Mouse (Mus musculus) small intestine, adult 2 months (tissue): ENCODE measurements around the gene Ndufv2. TPM values are rescaled to one million over a fixed set of nuclear protein-coding genes. Genes with fewer than 3 reads are reported as not detected.

Experiments
- H3K27ac ChIP-seq: fragments of 200-500 bp; 2 replicates; pipeline ENCODE4 v1.5.1; 2012; ENCODE audit warnings: low read depth, low read length, control low read depth, inconsistent platforms; ENCODE audit not compliant: insufficient read depth
- H3K27me3 ChIP-seq: fragments of 200-500 bp; 2 replicates; pipeline ENCODE4 v1.6.1; 2012; ENCODE audit warnings: mild to moderate bottlenecking, moderate library complexity, low read length, inconsistent platforms; ENCODE audit not compliant: control insufficient read depth, insufficient read depth
- H3K36me3 ChIP-seq: fragments of 200-500 bp; 2 replicates; pipeline ENCODE4 v1.6.1; 2012; ENCODE audit warnings: mild to moderate bottlenecking, low read length, control low read depth, inconsistent platforms; ENCODE audit not compliant: control insufficient read depth, insufficient read depth
- H3K4me1 ChIP-seq: fragments of 200-500 bp; 2 replicates; pipeline ENCODE4 v1.6.1; 2012; ENCODE audit warnings: low read length, inconsistent platforms, mixed read lengths; ENCODE audit not compliant: control insufficient read depth, insufficient read depth, insufficient read length
- H3K4me3 ChIP-seq: fragments of 200-500 bp; 2 replicates; pipeline ENCODE4 v1.5.1; 2012; ENCODE audit warnings: low read depth, mild to moderate bottlenecking, control low read depth, inconsistent platforms, low read length, moderate library complexity
- CTCF ChIP-seq: fragments of 200-500 bp; IDR thresholded peaks from 2 replicates; pipeline ENCODE4 v1.5.1; 2012; ENCODE audit warnings: low read depth, mild to moderate bottlenecking, control low read depth, inconsistent platforms, low read length, moderate library complexity, mixed read lengths; ENCODE audit not compliant: insufficient replicate concordance, insufficient read length; ENCODE audit errors: extremely low read depth
- POLR2A ChIP-seq: fragments of 200-500 bp; IDR thresholded peaks from 2 replicates; pipeline ENCODE4 v1.6.1; 2012; ENCODE audit warnings: low read depth, mild to moderate bottlenecking, control low read depth, inconsistent platforms, low read length, moderate library complexity
- WGBS: fragments of 180-500 bp; shearing (Covaris S2); methylation state at CpG from one replicate; pipeline ENCODE4 v1.1.7; 2018; 5-methylcytosine and 5-hydroxymethylcytosine counted together
- polyA plus RNA-seq: library from polyadenylated mRNA; depleted of rRNA; stranded (reverse); fragments of >200 nt; gene quantifications from 2 replicates; pipeline ENCODE4 v1.2.3, GENCODE M21; 2012; rRNA removed

Gene Ndufv2
- polyA plus RNA-seq, 1 experiment, result 28.7 TPM

DNA sequence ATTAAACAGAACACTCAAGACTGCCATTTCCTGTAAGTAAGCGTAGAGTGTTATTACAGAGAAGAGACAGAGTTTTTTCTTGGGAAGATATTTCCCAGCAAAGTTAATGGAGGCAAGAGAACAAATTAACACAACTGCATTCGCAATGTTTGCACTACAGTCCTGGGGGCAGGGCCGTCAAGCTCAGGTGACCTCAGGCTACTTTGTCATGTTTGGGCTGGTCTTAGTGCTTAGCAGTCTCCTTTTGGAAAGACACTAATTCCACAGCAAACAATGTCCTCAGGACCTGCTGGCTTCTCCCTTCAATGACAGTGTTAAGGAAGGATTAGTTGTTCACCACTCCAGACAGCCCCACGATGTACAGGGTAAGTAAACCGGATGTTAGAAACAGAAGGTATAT, 60.3 kb downstream of the Ndufv2 start:
- Histone ChIP-seq H3K27ac (no peak overlapping the region), H3K27me3 (no peaks in the 10 kb centered on the region), H3K36me3 (peaks cover 18% of the 10 kb centered on the region), H3K4me1 (no peaks in the 10 kb centered on the region), H3K4me3 (no peak overlapping the region)
- no peak for TF ChIP-seq POLR2A
- TF ChIP-seq CTCF, result no peak
- WGBS, result 79% methylated on average over 5 of the region's 5 CpGs

DNA sequence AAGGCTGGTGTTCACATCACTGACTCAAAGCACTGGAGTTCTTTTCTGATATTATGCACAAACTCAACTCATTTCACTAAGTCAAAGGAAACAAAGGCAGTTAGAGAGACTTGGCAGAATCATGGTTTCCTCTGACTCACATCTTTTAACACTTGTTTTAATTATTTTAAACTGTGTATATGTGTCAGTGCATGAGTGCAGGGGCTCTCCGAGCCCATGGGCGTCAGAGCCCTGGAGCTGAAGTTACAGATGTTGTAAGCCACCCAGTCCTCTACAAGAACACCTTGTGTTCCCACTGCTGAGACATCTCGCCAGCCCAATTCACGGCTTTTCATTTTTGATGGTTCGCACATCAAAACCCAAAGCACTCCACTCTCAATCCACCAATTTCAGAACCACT, 68.1 kb downstream of the Ndufv2 start:
- H3K27me3 ChIP-seq, result no peaks in the 10 kb centered on the region
- no peak overlapping the region for H3K4me3 ChIP-seq
- H3K27ac ChIP-seq, result no peak overlapping the region
- TF ChIP-seq CTCF, result no peak
- no peak for TF ChIP-seq POLR2A
- 94% methylated on average over 5 of the region's 5 CpGs for WGBS
- H3K36me3 ChIP-seq, result peaks cover 24% of the 10 kb centered on the region
- H3K4me1 ChIP-seq, result no peaks in the 10 kb centered on the region

DNA sequence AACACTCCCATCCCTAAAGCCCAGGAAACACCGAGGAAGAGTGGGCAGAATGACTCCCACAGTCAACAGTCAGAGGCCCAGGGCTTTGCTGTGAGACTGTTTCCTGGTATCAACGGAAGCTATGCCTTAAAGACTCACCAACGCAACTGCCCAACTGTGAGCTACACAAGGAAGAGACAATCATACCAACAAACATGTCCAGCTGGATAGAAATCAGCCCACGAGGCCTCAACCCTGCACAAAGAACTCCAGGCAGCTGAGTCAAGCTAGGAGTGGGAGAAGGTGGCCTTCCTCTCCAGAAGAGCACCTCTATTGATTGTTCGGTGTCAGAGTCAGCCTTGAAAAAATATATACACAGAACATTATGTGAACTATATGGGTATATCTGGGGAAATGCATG, 69.4 kb downstream of the Ndufv2 start:
- Histone ChIP-seq H3K4me3 (no peak overlapping the region), H3K27ac (no peak overlapping the region), H3K36me3 (peaks cover 28% of the 10 kb centered on the region), H3K4me1 (no peaks in the 10 kb centered on the region), H3K27me3 (no peaks in the 10 kb centered on the region)
- TF ChIP-seq POLR2A (no peak), CTCF (no peak)
- 82% methylated on average over 5 of the region's 5 CpGs for WGBS

Other genes with a start within 250 kb of the Ndufv2 start
- gene Ralbp1, start 215.8 kb downstream of the Ndufv2 start, polyA plus RNA-seq, result 17.5 and 34.1 TPM in 2 replicates
- 14.4 and 21.0 TPM in 2 replicates for gene Twsg1, start 150.3 kb downstream of the Ndufv2 start, polyA plus RNA-seq
- 0.91 and 2.0 TPM in 2 replicates for gene Ankrd12, start 24.5 kb downstream of the Ndufv2 start, polyA plus RNA-seq
- gene Washc1, start 10.0 kb upstream of the Ndufv2 start, polyA plus RNA-seq, result 11.6 and 32.3 TPM in 2 replicates
- gene Ddx11, start 22.0 kb upstream of the Ndufv2 start, polyA plus RNA-seq, result 2.1 and 2.7 TPM in 2 replicates